Mouse (Mus musculus) retina, embryonic 14.5 days (tissue): ENCODE data around the gene Maml3.

Experiments
- DNase-seq: peaks from one replicate; pipeline ENCODE4 v3.0.0-alpha.2; 2015; ENCODE audit warnings: low spot score

Maml3 gene

DNA sequence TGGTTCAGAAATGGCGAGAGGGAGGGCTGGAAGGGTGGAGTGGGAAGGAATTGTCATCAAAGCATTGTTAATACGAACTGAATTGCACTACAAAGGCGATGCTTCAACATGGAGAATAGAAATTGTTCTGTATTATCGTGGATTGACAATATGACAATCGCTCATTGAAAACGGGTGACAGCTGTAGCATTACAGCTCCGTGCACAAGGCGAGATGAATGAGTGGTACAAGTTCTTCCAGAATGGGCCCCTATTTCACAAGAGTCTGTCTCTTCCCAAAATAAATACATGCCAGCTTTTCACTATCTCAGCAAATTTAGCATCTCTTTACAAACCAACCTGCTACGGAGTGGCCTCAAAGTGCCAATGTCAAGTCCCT is 103.4 kb downstream of the Maml3 start:
- DNase-seq: no peak

DNA sequence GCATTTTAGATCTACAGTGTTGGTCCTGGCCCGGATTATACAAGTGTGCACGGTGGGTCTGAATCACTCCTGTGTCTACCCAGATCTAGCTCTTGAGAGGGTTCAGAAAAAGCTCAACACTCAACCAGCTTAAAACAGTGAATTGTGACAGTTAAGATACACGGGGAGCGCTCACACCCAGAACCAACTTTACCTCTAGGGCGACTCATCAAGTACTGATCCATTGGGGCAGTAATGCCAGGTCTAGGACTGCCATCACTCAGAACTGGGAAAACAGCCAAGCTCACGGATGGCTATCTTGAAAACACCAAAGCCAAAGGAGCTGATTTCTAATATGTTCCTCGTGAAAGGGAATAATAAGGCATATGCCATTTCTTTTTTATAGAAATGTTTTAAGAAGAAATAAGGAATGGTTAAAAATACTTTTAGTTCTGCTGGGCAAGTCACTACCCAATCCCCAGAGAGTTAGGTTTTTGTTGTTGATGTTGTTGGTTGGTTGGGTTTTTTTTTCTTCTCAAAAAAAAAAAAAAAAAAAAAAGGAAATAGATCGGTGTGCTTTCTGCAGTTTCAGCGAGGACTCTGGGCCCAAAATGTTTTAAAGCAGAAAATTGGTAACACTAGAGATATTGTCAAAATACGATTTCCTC is 103.9 kb downstream of the Maml3 start:
- DNase-seq: no peak

DNA sequence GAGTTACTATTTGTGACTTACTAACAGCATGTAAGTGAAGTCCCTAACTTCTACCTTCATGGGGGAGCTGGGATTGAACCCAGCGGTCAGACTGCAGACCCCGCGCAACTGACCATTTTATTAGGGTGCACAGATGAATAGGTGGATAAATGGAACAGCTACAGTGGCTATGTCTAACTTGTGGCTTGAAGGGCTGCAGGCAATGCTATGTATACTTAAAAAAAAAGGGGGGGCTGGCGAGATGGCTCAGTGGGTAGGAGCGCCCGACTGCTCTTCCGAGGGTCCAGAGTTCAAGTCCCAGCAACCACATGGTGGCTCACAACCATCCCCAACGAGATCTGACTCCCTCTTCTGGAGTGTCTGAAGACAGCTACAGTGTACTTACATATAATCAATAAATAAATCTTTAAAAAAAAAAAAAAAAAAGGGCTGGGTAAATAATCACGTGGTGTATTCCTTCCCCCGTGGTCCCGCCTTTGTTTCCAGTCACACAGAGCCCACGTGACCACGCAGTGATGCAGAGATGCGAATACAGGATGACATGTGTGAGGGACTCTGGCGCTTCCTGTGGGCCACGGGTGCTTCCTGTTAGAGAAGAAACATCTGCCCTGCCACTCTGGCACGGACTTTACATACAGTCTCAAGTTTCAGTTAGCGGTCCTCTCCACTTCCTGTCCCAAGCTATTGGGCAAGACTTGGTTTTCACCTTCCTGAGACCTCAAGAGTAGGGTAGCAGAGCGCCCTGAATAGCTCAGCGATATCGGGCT is 105.0 kb downstream of the Maml3 start:
- no peak for DNase-seq

DNA sequence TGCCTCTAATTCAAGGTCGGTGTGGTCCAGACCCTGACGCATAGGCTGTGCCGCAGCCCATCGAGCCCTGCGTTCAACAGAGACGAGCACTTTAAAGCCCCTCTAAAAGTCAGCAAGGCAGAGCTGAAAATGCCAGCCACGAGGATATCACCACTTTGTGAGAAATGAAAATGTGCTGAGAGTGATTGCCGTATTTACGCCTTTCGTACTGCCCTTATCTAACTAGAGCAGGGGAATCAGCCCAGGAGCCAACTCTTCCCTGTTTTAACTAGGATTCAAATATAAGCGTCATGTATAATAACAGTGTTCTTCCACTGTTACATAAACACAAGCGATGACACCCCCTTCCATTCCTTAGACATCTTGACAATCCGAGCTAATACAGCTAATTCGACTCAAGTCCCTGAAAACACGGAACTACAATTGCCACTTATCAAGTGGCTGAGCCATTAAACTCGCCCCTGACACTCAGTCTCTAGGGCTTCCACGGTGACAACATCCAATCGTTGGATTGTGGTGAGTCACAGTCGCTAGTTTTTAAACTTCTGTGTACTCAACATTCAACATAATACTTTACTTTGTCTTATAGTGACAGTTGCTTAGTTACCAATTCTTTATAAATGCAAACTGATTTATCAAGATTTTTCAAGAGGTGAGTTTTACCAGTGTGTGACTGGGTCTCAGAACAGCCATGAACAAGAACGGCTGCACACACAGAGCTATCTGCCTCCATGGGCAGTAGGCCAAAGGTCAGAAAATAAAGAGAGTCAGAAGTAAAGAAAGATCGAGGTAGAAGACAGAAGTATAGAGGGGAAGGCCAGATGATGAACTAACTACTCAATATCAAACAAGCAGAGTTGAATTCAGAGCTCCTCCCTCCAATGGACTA is 106.1 kb downstream of the Maml3 start:
- DNase-seq: no peak

DNA sequence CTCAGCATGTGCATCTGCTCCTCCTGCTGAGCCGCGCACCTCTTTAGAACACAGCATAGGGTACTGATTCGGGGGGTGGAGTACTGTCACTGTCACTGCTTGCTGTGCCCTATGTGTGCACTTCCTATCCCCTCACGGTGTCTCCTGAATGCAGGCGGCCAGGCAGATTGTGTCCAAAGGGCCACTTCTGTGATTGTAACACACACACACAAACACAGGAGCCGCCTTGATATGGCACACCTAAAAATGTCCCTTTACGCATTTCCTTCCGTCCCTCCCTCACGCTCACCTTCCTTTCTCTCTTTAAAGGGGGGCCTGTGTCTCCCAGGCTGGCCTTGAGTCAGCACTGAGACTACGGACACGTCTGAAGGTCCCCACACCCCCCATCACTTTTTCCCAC is 107.3 kb downstream of the Maml3 start:
- DNase-seq: no peak

DNA sequence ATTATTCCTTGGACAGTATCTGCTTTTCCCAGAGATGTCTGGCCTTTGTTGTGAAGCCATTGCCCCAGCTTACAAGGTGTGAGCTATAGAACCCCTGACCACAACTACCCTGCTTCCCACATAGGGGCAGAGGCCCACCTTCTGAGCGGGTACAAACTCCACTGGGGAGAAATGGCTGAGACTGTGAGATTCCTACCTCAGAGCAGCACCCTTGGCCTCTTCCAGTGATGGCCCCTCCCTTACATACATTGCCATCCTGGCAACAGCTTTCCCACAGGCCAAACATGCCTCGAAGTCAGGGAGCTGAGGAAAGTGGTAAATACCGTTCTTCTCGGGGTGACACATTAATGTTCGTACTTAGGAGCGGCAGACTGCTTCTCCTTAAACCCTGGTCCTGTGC is 118.4 kb downstream of the Maml3 start:
- no peak for DNase-seq

DNA sequence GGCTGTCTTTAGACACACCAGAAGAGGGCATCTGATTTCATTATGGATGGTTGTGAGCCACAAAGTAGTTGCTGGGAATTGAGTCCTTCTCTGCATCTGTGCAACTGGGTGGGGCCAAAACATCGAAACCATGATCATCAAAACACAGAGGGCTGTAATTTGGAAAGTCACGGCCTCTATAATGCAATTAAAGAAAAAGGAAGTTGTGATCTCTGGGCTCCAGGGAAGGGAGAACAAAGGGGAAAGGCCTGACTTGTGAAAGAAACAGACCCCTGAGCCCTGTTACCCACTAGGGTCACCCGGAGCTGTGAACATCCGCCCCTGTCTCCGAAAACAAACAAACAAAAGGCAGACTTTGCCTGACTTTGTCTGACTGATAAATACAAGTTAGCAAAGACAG is 123.4 kb downstream of the Maml3 start:
- no peak for DNase-seq

DNA sequence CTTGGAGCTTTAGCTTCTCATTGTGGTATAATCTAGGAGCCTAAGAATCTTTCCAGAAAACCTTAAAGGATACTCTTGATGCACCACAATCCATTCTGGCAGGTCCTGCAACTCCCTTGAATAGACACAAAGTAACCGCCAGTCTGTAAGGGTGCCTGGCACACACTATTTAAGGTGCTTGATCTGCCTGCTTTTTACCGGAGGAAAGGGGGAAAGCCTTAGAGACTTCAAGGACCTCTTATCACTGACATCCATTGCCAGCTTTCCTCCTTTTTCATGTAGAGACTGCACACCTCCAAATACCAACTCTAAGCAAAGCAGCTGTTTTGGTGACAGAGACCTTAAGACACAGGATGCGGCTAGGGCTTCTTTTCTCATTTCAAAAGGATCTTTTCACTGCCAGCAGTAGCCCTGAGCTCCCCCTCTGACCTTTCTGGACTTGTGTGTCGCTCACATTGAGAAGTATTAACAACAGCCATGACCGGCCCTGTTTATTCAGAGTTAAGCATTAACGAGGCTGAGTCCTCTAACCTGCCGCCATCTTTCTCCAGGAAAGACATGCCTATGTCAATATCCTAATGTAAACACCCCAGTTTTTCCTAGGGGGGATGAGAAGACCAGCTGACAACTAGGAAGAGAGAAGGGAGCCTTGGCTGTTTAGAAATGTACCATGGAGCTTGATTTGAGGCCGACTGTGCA is 127.1 kb downstream of the Maml3 start:
- DNase-seq: no peak

DNA sequence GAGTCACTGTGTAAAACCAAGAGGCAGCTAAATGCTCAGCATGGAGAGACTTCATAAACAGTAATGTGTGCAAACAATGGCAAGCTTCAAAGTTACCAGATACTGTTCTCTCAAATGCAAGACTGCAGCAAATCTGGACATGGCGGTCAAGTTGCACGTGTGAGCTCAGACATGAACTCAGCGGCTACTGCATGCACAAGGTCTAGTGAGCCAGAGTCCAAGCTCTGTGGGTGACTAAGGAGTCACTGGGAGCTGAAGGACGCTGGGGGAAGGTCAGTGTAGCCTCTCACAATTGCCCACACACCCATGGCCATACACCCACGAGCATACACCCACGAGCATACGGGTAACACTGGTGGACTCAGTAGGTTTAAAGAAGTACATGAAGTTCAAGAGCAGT is 130.3 kb downstream of the Maml3 start:
- DNase-seq: no peak

DNA sequence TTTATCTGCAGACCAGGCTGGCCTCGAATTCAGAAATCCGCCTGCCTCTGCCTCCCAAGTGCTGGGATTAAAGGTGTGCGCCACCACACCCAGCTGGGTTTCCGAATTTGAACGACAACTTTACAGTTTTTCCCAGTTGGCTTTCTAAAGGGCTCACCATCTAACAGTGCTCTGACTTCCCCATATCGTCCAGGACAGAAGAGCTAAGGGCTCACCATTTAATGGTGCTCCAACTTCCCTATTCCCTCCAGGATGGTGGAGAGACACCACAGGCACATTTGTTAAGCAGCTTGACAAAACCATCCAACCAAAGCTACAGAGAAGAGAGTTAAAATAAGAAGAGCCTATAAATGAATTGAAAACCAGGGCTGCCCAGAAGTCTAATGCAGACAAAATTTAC is 130.7 kb downstream of the Maml3 start:
- no peak for DNase-seq

DNA sequence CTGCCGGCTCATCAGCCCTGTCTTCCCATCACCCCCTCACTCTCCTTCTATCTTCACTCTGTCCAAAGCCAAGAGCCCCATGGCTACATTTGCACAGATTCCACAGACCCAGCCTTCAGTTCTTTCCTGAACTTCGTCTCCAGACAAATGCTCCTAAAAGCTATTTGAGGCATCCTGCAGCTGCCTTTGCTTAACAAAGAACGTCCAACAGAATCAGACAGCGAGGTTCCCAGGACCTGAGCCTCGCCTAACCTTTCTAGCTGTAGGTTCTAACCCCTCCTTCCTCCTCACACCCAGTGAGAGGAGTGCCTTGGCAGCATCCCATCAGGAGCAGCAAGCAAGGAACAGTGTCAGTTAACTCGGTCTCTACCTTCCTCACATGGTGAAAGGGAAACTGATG is 132.3 kb downstream of the Maml3 start:
- no peak for DNase-seq

DNA sequence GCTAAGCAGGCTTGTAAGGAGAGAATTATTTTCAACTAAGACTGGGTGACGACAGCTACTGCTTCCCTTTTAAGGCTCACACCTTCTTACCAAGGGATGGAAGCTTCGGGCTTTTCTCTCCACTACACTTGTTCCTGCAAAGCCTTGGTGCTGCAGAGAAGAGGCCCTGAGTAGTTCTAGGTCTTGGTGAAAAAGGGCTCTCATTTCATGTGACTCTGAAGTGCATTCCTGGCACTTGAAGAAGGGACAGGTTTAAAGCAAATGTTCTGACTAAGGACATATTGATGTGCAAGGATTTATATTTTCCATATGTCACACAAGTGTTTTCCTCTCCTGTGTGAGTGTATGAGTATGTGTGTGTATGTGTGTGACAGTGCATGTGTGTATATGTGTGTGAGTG is 134.4 kb downstream of the Maml3 start:
- no peak for DNase-seq

DNA sequence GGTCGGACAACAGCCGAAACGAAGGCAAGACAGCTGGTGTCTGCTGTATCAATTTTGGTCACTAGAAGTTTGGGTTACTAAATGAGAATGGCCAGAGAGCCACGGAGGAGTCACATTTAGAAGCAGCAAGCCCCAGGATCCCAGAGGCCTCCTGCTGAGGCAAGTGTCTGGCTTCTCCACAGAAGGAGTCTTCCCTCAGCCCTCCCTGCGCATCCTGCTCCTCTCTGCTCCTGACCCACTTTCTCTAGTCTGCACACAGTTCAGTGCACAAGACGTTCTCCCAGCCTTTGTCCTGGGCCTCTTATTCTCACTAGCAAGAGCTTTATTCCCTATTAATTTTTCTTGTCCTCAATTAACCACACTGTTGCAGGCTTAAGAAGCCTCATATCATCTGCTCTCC is 135.4 kb downstream of the Maml3 start:
- DNase-seq: peak; percentile 68

DNA sequence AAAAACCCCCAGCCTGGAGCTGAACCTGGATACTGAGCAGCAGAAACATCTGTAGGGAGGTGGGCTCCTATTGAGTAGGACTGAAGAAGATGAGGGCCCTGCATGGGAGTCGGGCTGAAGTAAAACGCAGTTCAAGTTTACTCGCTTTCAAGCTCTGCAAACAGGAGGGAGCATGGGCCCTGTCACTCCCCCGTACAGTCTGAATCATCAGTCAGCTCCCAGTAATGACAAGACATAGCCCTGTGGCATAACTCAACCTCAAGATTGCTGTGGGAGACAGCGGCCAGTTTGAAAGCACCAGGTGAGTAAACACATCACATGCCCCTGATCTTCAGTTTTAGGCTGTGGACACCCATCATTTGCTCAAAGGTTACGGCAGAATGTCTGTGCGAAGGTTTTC is 139.0 kb downstream of the Maml3 start:
- DNase-seq: no peak

DNA sequence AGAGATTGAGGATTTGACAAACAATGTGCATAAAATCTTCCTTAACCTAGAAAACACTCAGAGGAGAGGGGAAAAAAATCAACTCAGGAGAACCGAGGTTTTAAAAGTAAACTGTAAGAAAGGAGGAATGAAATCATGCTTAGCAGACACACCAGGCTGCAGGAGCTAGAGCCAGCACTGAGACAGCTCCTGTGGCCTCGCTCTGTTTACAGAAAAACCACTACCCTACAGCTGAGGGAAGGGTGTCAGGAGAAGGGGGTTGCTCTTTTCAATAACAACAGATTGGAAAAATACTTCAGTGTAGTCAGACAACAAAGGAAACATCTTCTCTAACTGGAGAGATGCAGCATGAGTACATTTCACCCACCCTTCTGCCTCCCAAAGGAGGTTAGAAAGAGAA is 139.4 kb downstream of the Maml3 start:
- DNase-seq: no peak

DNA sequence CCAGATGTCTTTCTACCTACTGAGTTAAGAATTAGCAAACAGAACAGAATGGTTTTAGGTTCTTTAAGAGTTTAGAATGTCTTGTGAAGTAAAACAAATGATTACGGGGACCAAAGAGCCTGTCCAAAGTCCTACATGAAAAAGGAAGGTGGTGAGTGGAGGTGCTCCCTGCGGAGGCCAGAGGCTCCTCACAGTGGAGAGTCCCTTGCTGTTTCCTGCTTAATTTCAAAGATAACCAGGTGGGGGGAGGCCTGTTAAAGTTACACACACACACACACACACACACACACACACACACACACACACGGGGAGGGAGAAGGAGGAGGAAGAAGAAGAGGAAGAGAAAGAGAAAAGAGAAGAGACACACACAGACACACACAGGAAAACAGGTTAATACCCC is 139.9 kb downstream of the Maml3 start:
- no peak for DNase-seq

DNA sequence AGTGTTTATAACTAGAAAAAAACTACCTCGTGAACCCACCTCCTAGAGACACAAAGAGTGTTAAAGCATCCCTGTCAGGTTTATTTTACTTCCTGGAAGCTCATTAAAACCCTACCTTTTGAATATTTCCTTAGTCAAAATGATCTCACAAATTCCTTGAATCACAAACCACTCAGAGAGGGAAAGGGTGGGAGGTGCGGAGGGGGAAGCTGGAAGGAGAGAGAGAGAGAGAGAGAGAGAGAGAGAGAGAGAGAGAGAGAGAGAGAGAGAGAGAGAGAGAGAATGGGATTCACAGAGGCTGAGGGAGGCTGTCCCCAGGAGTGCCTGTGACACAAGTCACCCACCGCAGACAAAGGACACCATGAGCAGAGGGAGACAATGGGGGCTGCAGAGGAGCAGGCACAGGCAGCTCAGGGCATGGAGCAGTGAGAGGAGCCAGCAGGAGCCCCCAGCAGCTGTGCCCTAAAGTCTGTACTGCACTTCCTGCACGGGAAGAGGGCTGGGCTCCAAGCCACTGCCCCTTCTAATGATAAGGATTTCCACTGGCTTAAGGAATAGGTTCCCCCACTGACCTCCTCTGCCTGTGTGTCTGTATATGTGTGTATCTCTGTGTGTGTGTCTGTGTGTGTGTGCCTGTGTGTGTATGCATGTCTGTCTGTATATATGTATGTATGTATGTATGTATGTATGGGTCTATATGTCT is 140.8 kb downstream of the Maml3 start:
- peak; percentile 66 for DNase-seq

DNA sequence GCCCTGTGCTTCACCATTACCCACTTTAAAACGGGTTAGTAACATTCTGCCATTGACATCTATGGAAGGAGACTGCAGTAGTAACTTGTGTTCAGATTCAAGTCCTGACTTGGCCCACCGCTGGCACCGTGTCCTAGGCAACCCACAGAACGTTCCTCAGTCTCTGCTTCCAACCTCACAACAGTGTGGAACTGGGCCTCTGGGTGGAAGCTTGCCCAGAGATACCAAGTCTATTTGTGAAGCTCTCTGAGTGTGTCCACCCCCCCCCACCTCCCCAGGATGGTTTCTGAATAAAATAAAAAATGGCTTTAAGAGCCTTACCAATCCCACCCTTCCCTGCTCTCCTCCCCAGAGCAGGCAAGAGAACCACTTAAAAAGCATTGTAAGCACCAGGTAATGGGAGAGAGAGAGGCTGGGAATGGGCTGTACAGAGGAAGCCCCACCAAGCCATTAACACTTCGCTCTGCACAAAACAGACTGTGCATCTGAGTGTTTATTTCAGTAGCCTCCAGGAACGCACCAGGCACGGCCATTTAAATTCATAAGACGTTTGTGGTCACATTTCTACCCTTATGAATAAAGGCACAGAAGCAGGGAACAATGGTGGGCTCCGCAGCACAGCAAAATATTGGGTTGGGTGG is 141.6 kb downstream of the Maml3 start:
- DNase-seq: no peak

DNA sequence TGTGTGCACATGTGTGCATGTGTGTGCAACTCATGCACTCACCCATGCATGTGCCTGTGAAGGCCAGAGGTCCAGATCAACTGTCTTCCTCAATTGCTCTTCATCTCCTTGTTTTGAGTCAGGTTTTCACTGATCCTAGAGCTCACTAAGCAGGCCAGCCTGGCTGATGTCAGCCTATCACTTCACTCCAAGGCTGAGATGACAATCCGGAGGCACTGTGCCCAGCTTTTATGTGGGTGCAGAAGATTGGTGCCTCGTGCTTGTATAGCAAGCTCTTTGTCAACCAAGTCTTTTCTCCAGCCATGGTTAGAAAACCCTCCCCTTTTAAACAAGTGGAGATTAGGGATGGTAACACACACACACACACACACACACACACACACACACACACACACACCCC is 146.1 kb downstream of the Maml3 start:
- DNase-seq: no peak

DNA sequence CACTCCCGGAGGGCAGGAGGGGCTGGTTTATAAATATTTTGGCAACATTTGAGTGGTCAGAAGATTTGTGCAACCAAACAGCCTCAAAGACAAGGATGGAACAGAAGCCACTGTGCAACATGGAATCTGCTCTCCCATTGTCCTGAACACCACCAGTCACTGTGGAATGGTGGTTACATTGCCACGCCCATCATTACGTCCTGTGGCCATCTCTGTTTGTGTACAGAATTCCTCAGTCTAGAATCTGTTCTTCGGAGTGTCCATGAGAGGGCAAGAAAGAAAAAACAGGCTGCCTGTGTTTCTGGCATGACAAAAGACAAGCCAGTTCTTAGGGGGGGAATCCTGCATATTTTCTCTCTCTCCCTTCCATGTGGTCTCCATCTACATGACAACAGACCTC is 150.4 kb downstream of the Maml3 start:
- DNase-seq: no peak

DNA sequence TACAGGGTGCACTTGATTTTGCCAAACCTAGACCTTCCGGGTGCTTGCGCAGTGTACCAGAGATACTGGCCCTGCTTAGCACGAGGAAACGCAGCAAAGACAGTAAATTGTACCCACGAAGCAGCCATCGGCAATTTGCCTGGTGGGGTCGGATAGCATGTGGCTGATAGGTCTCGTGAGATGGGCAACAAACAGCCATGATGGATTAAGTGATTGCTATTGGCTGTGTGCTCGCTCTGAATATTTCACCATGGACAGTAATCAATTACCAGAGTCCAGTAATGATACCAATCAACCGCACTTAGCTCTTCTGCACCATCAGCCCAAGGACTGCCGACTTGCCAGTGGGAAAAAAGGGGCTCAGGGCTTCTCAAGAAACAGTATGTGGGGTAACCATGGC is 150.9 kb downstream of the Maml3 start:
- no peak for DNase-seq
